Comparison of ENCODE assay signal across 11 mouse cellular contexts in genomic region chr7:137197118-137198030, GRCm38 (mm10).
DNase-seq lines count a peak whose midpoint lies in the region; ATAC-seq and TF ChIP-seq lines count a peak whose summit lies in the region.
"Had no signal": no experiment of that assay in that cellular context is flagged by ENCODE, and none has a peak within 500 bp of the region (broad histone marks: within the 10 kb centered on the region; RNA-seq: fewer than 3 reads in every experiment).

No protein-coding gene starts in this region.

- no peak for TF ChIP-seq CTCF in G1E (IDR thresholded peaks at IDR 0.05; ENCODE audit: low read depth, low read length)

- no peaks in the 10 kb centered on the region for H3K9me3 ChIP-seq in kidney, embryonic 16.5 days (ENCODE audit: low read length)
- H3K9me3 ChIP-seq in G1E (replicated peaks), result peaks cover 75% of the 10 kb centered on the region

- peak; percentile 16 for DNase-seq in cerebellum, adult 11-12 months
- DNase-seq in cerebellum, adult 9-11 months, result no peak
- DNase-seq in kidney, postnatal 4 days, result no peak
- DNase-seq in G1E (ENCODE audit: low spot score), result no peak
- DNase-seq in heart, postnatal 10 days, result peak; percentile 17 to 24
- no peak for DNase-seq in layer of hippocampus, postnatal 10 days (ENCODE audit: low spot score in 2 of 2)
- no peak for DNase-seq in retina, embryonic 14.5 days (ENCODE audit: low spot score)
- DNase-seq: kidney, postnatal 14 days; retina, postnatal 1 day had no signal

- no peaks in the 10 kb centered on the region for H3K27me3 ChIP-seq in kidney, embryonic 16.5 days (ENCODE audit: insufficient read depth, low read length)
- H3K27me3 ChIP-seq in G1E (ENCODE audit: insufficient read depth, low read length), result no peaks in the 10 kb centered on the region

- no peak overlapping the region for H3K4me2 ChIP-seq in kidney, embryonic 16.5 days (replicated peaks; ENCODE audit: low read depth, low read length)

- no peak overlapping the region for H3K4me3 ChIP-seq in kidney, embryonic 16.5 days (ENCODE audit: low read length)
- peak overlapping the region; percentile 19; the same call in 1 of the 2 replicates for H3K4me3 ChIP-seq in G1E (ENCODE audit: low read depth, low read length)
- H3K4me3 ChIP-seq: megakaryocyte, embryonic 14.5 days had no signal

- no peaks in the 10 kb centered on the region for H3K36me3 ChIP-seq in kidney, embryonic 16.5 days (ENCODE audit: insufficient read depth, low read length)
- H3K36me3 ChIP-seq in G1E (replicated peaks), result no peaks in the 10 kb centered on the region

- intact Hi-C loops in heart, postnatal 10 days (cut with DNase I), result no loop called here

- H3K9ac ChIP-seq in kidney, embryonic 16.5 days (replicated peaks; ENCODE audit: low read length), result no peak overlapping the region

- WGBS in kidney, embryonic 16.5 days, result 76% methylated on average over 23 of the region's 23 CpGs

- ATAC-seq in kidney, embryonic 16.5 days (ENCODE audit: low FRiP score, low TSS enrichment), result 0 out of 2 replicates have a peak, but pooled peaks have one; percentile 63
- no peak for ATAC-seq in G1E (ENCODE audit: extremely low read depth, insufficient number of reproducible peaks, low FRiP score, poor library complexity, severe bottlenecking)

- no peak overlapping the region for H3K27ac ChIP-seq in kidney, embryonic 16.5 days (ENCODE audit: low read length)

- no peaks in the 10 kb centered on the region for H3K4me1 ChIP-seq in kidney, embryonic 16.5 days (ENCODE audit: insufficient read depth, low read length)
- no peaks in the 10 kb centered on the region for H3K4me1 ChIP-seq in G1E (ENCODE audit: insufficient read depth, low read depth, low read length)
- H3K4me1 ChIP-seq: megakaryocyte, embryonic 14.5 days had no signal

Comparison
In these comparisons a context has a peak if more than half of its experiments do, and no peak if none do; other contexts are left out.
1. DNase-seq: peak in cerebellum, adult 11-12 months (single experiment) and heart, postnatal 10 days (2 of 2); none in cerebellum, adult 9-11 months (single experiment), kidney, postnatal 4 days (0 of 2), G1E (single experiment), layer of hippocampus, postnatal 10 days (0 of 2) and retina, embryonic 14.5 days (single experiment).